Mouse (Mus musculus) MEL (cell line): ENCODE measurements around the gene Pygo2. TPM values are rescaled to one million over a fixed set of nuclear protein-coding genes. Genes with fewer than 3 reads are reported as not detected.
A peak's percentile ranks its signal among the peaks of the same experiment; 100 is the strongest.

Experiments
- DNase-seq: peaks from one replicate; pipeline ENCODE4 v3.0.0; 2011; ENCODE audit warnings: low read depth, low spot score
- H3K27ac ChIP-seq: 2 replicates; pipeline ENCODE4 v1.5.1; 2012; ENCODE audit warnings: low read depth, mild to moderate bottlenecking, control low read depth, low read length, moderate library complexity; ENCODE audit not compliant: control insufficient read depth
- H3K27me3 ChIP-seq, 2 experiments: fragments of 150-350 bp in 1 of 2; sonication (generic) in 1 of 2; 2 replicates each; pipeline ENCODE4 v1.6.1; 2012; ENCODE audit warnings: low read length in 2 of 2, mild to moderate bottlenecking in 2 of 2, improper control_type of control experiment in 1 of 2, moderate library complexity in 1 of 2; ENCODE audit not compliant: insufficient read depth in 2 of 2, control insufficient read depth in 1 of 2
- H3K36me3 ChIP-seq, 2 experiments: 2 replicates each; pipeline ENCODE4 v1.6.1; 2012 to 2014; ENCODE audit warnings: low read length in 2 of 2, improper control_type of control experiment in 1 of 2, inconsistent platforms in 1 of 2, mild to moderate bottlenecking in 1 of 2; ENCODE audit not compliant: insufficient read depth in 2 of 2, control insufficient read depth in 1 of 2
- H3K4me1 ChIP-seq, 2 experiments: fragments of 150-350 bp in 1 of 2; sonication (generic) in 1 of 2; 2 replicates each; pipeline ENCODE4 v1.6.1; 2012; ENCODE audit warnings: low read length in 2 of 2, improper control_type of control experiment in 1 of 2, mild to moderate bottlenecking in 1 of 2; ENCODE audit not compliant: insufficient read depth in 2 of 2, control insufficient read depth in 1 of 2
- H3K4me3 ChIP-seq, 2 experiments: fragments of 150-350 bp in 1 of 2; sonication (generic) in 1 of 2; 2 replicates each; pipeline ENCODE4 v1.5.1; 2012; ENCODE audit warnings: low read depth in 2 of 2, low read length in 2 of 2, mild to moderate bottlenecking in 2 of 2, moderate library complexity in 2 of 2, control low read depth in 1 of 2, improper control_type of control experiment in 1 of 2; ENCODE audit not compliant: control insufficient read depth in 1 of 2, insufficient read depth in 1 of 2
- H3K79me2 ChIP-seq: 2 replicates; pipeline ENCODE4 v1.6.1; 2012; ENCODE audit warnings: mild to moderate bottlenecking, low read length, moderate library complexity; ENCODE audit not compliant: control insufficient read depth, poor library complexity, insufficient read depth
- H3K9ac ChIP-seq: 2 replicates; pipeline ENCODE4 v1.6.1; 2012; ENCODE audit warnings: low read depth, mild to moderate bottlenecking, control low read depth, low read length, moderate library complexity; ENCODE audit not compliant: control insufficient read depth, poor library complexity, severe bottlenecking
- H3K9me3 ChIP-seq: fragments of 150-350 bp; sonication (generic); replicated peaks from 2 replicates; pipeline ENCODE4 v1.6.1; 2012; ENCODE audit warnings: mild to moderate bottlenecking, low read length, improper control_type of control experiment, moderate library complexity; ENCODE audit not compliant: insufficient read depth
- BHLHE40 ChIP-seq: IDR thresholded peaks from 2 replicates; pipeline ENCODE4 v1.6.1; 2012; ENCODE audit warnings: low read depth, mild to moderate bottlenecking, inconsistent platforms, low read length, improper control_type of control experiment, borderline replicate concordance
- CHD1 ChIP-seq: IDR thresholded peaks from 2 replicates; pipeline ENCODE4 v1.6.1; 2012; ENCODE audit warnings: low read depth, mild to moderate bottlenecking, inconsistent platforms, low read length, improper control_type of control experiment
- CHD2 ChIP-seq: IDR thresholded peaks from 2 replicates; pipeline ENCODE4 v1.6.1; 2011; ENCODE audit warnings: low read length, improper control_type of control experiment
- CTCF ChIP-seq, 3 experiments: IDR thresholded peaks in 2 of 3; conservative IDR thresholded peaks in 1 of 3; 2 replicates each; pipeline ENCODE4 v1.5.1; 2011 to 2012; ENCODE audit warnings: low read length in 3 of 3, low read depth in 2 of 3, mild to moderate bottlenecking in 2 of 3, improper control_type of control experiment in 1 of 3, inconsistent platforms in 1 of 3, mixed read lengths in 1 of 3, moderate library complexity in 1 of 3; ENCODE audit not compliant: control insufficient read depth in 1 of 3, insufficient read depth in 1 of 3, poor library complexity in 1 of 3, severe bottlenecking in 1 of 3
- E2F4 ChIP-seq: IDR thresholded peaks from 2 replicates; pipeline ENCODE4 v1.6.1; 2011; ENCODE audit warnings: low read depth, low read length, improper control_type of control experiment, borderline replicate concordance
- ELF1 ChIP-seq: IDR thresholded peaks from 2 replicates; pipeline ENCODE4 v1.6.1; 2014; ENCODE audit warnings: low read depth, mild to moderate bottlenecking, inconsistent platforms, low read length, improper control_type of control experiment, moderate library complexity
- EP300 ChIP-seq, 2 experiments: IDR thresholded peaks; 2 replicates each; pipeline ENCODE4 v1.6.1; 2011; ENCODE audit warnings: improper control_type of control experiment in 2 of 2, low read length in 2 of 2, low read depth in 1 of 2, mild to moderate bottlenecking in 1 of 2
- ETS1 ChIP-seq: IDR thresholded peaks from 2 replicates; pipeline ENCODE4 v1.6.1; 2012; ENCODE audit warnings: low read depth, mild to moderate bottlenecking, inconsistent platforms, low read length, improper control_type of control experiment, moderate library complexity
- GABPA ChIP-seq: IDR thresholded peaks from 2 replicates; pipeline ENCODE4 v1.6.1; 2012; ENCODE audit warnings: low read depth, mild to moderate bottlenecking, inconsistent platforms, low read length, improper control_type of control experiment, moderate library complexity
- GATA1 ChIP-seq: IDR thresholded peaks from 2 replicates; pipeline ENCODE4 v1.6.1; 2011; ENCODE audit warnings: low read depth, low read length, improper control_type of control experiment
- HCFC1 ChIP-seq: IDR thresholded peaks from 2 replicates; pipeline ENCODE4 v1.6.1; 2012; ENCODE audit warnings: low read depth, mild to moderate bottlenecking, inconsistent platforms, low read length, improper control_type of control experiment, moderate library complexity
- JUND ChIP-seq: IDR thresholded peaks from 2 replicates; pipeline ENCODE4 v1.6.1; 2011; ENCODE audit warnings: low read depth, mild to moderate bottlenecking, improper control_type of control experiment, low read length
- KAT2A ChIP-seq: conservative IDR thresholded peaks from 2 replicates; pipeline ENCODE4 v1.6.1; 2012; ENCODE audit warnings: low read depth, low read length, improper control_type of control experiment, inconsistent platforms
- MAFK ChIP-seq: IDR thresholded peaks from 2 replicates; pipeline ENCODE4 v1.6.1; 2011; ENCODE audit warnings: low read depth, mild to moderate bottlenecking, low read length, improper control_type of control experiment, borderline replicate concordance
- MAX ChIP-seq: IDR thresholded peaks from 2 replicates; pipeline ENCODE4 v1.6.1; 2011; ENCODE audit warnings: low read length, improper control_type of control experiment
- MAZ ChIP-seq: IDR thresholded peaks from 2 replicates; pipeline ENCODE4 v1.6.1; 2012; ENCODE audit warnings: low read depth, mild to moderate bottlenecking, inconsistent platforms, low read length, improper control_type of control experiment
- MEF2A ChIP-seq: IDR thresholded peaks from 2 replicates; pipeline ENCODE4 v1.6.1; 2014; ENCODE audit warnings: low read depth, mild to moderate bottlenecking, inconsistent platforms, low read length, improper control_type of control experiment; ENCODE audit not compliant: poor library complexity, insufficient replicate concordance, severe bottlenecking; ENCODE audit errors: extremely low read depth
- MXI1 ChIP-seq: IDR thresholded peaks from 2 replicates; pipeline ENCODE4 v1.6.1; 2011; ENCODE audit warnings: mild to moderate bottlenecking, low read depth, low read length, improper control_type of control experiment
- MYB ChIP-seq: IDR thresholded peaks from 2 replicates; pipeline ENCODE4 v1.6.1; 2011; ENCODE audit warnings: mild to moderate bottlenecking, low read depth, low read length, improper control_type of control experiment
- NELFE ChIP-seq: IDR thresholded peaks from 2 replicates; pipeline ENCODE4 v1.6.1; 2011; ENCODE audit warnings: low read depth, low read length, improper control_type of control experiment
- POLR2A ChIP-seq, 2 experiments: IDR thresholded peaks; 2 replicates each; pipeline ENCODE4 v1.6.1; 2011 to 2012; ENCODE audit warnings: low read length in 2 of 2, mild to moderate bottlenecking in 2 of 2, control low read depth in 1 of 2, improper control_type of control experiment in 1 of 2, low read depth in 1 of 2, moderate library complexity in 1 of 2; ENCODE audit not compliant: control insufficient read depth in 1 of 2, insufficient read depth in 1 of 2, poor library complexity in 1 of 2
- POLR2AphosphoS2 ChIP-seq: IDR thresholded peaks from 2 replicates; pipeline ENCODE4 v1.6.1; 2011; ENCODE audit warnings: low read length, improper control_type of control experiment
- POLR2AphosphoS5 ChIP-seq: IDR thresholded peaks from 2 replicates; pipeline ENCODE4 v1.6.1; 2012; ENCODE audit warnings: low read depth, borderline replicate concordance, mild to moderate bottlenecking, inconsistent platforms, low read length, moderate library complexity, mixed read lengths
- RAD21 ChIP-seq: IDR thresholded peaks from 2 replicates; pipeline ENCODE4 v1.6.1; 2011; ENCODE audit warnings: mild to moderate bottlenecking, low read depth, low read length, improper control_type of control experiment
- RCOR1 ChIP-seq: IDR thresholded peaks from 2 replicates; pipeline ENCODE4 v1.6.1; 2012; ENCODE audit warnings: low read depth, mild to moderate bottlenecking, inconsistent platforms, low read length, improper control_type of control experiment
- SIN3A ChIP-seq: IDR thresholded peaks from 2 replicates; pipeline ENCODE4 v1.6.1; 2012; ENCODE audit warnings: low read length, improper control_type of control experiment, inconsistent platforms
- SMC3 ChIP-seq: IDR thresholded peaks from 2 replicates; pipeline ENCODE4 v1.6.1; 2011; ENCODE audit warnings: low read depth, low read length, improper control_type of control experiment
- TAL1 ChIP-seq: IDR thresholded peaks from 2 replicates; pipeline ENCODE4 v1.6.1; 2012; ENCODE audit warnings: mild to moderate bottlenecking, inconsistent platforms, low read length, moderate library complexity, mixed read lengths
- TBP ChIP-seq: IDR thresholded peaks from 2 replicates; pipeline ENCODE4 v1.8.0; 2011; ENCODE audit warnings: low read depth, low read length, improper control_type of control experiment
- TCF12 ChIP-seq: IDR thresholded peaks from 2 replicates; pipeline ENCODE4 v1.6.1; 2014; ENCODE audit warnings: low read depth, mild to moderate bottlenecking, inconsistent platforms, low read length, improper control_type of control experiment, moderate library complexity
- USF1 ChIP-seq: IDR thresholded peaks from 2 replicates; pipeline ENCODE4 v1.6.1; 2014; ENCODE audit warnings: low read depth, mild to moderate bottlenecking, inconsistent platforms, low read length, improper control_type of control experiment, moderate library complexity
- USF2 ChIP-seq, 2 experiments: IDR thresholded peaks; 2 replicates each; pipeline ENCODE4 v1.6.1; 2011 to 2012; ENCODE audit warnings: improper control_type of control experiment in 2 of 2, low read length in 2 of 2, borderline replicate concordance in 1 of 2, inconsistent platforms in 1 of 2, low read depth in 1 of 2, mild to moderate bottlenecking in 1 of 2; ENCODE audit not compliant: insufficient read depth in 1 of 2
- ZC3H11A ChIP-seq: IDR thresholded peaks from 2 replicates; pipeline ENCODE4 v1.6.1; 2012; ENCODE audit warnings: low read depth, mild to moderate bottlenecking, inconsistent platforms, low read length, improper control_type of control experiment
- ZKSCAN1 ChIP-seq: IDR thresholded peaks from 2 replicates; pipeline ENCODE4 v1.6.1; 2012; ENCODE audit warnings: low read depth, mild to moderate bottlenecking, inconsistent platforms, low read length, improper control_type of control experiment, moderate library complexity
- ZMIZ1 ChIP-seq: IDR thresholded peaks from 2 replicates; pipeline ENCODE4 v1.6.1; 2012; ENCODE audit warnings: low read depth, mild to moderate bottlenecking, inconsistent platforms, low read length, improper control_type of control experiment, moderate library complexity
- ZNF384 ChIP-seq: IDR thresholded peaks from 2 replicates; pipeline ENCODE4 v1.6.1; 2012; ENCODE audit warnings: low read depth, mild to moderate bottlenecking, inconsistent platforms, low read length, improper control_type of control experiment
- polyA plus RNA-seq, 2 experiments: library from polyadenylated mRNA; stranded (reverse) in 1 of 2; unstranded in 1 of 2; fragments of >175 nt in 1 of 2; fragments of >200 nt in 1 of 2; gene quantifications; 2 replicates each; pipeline versions ENCODE4 v1.2.1 to v1.2.4; 2012; ENCODE audit warnings: low replicate concordance in 2 of 2, low read depth in 1 of 2; ENCODE audit not compliant: insufficient read length in 2 of 2, insufficient read depth in 1 of 2, missing spikeins in 1 of 2
- total RNA-seq: library from RNA; depleted of rRNA; stranded (reverse); fragments of 300-350 nt; gene quantifications from 2 replicates; pipeline ENCODE4 v1.2.3, GENCODE M21; 2012

The Pygo2 gene
- total and polyA plus RNA-seq, 3 experiments: 50.3 to 61.1 TPM; not detected in 1

GRCm38 (mm10) chr3:89458372-89458964 is 28.5 kb downstream of the Pygo2 start:
- peaks cover 0 to 10% of the 10 kb centered on the region in 2 experiments; a peak in 2 of 4 replicates for H3K36me3 ChIP-seq
- peaks cover 4% of the 10 kb centered on the region; the same call in 1 of the 2 replicates for H3K79me2 ChIP-seq
- H3K9me3 ChIP-seq: no peaks in the 10 kb centered on the region
- H3K27ac ChIP-seq: peak overlapping the region; percentile 74
- H3K4me3 ChIP-seq: peak overlapping the region; percentile 61 to 95
- peak overlapping the region; percentile 36 for H3K9ac ChIP-seq
- peak; percentile 97 for DNase-seq
- no peaks in the 10 kb centered on the region for H3K27me3 ChIP-seq
- peaks cover 11 to 20% of the 10 kb centered on the region in 2 experiments for H3K4me1 ChIP-seq
- no peak; the same call in 1 of the 2 replicates for TF ChIP-seq E2F4
- TF ChIP-seq ZKSCAN1: no peak
- TF ChIP-seq POLR2A (IDR thresholded peaks at IDR 0.05; ENCODE audit: control insufficient read depth in 1 of 2, insufficient read depth in 1 of 2, low read depth in 1 of 2, low read length in 2 of 2, poor library complexity in 1 of 2): peak in 1 of 2 experiments; percentile 27; a peak in 1 of 4 replicates
- 0 out of 2 replicates have a peak, but pooled peaks have one; percentile 31 for TF ChIP-seq ZNF384
- TF ChIP-seq BHLHE40: no peak; the same call in 1 of the 2 replicates
- no peak for TF ChIP-seq MAFK
- TF ChIP-seq TBP: peak; percentile 86
- no peak for TF ChIP-seq CHD2
- no peak; the same call in 1 of the 2 replicates for TF ChIP-seq CHD1
- TF ChIP-seq GABPA: peak; percentile 83; the same call in 1 of the 2 replicates
- TF ChIP-seq ZC3H11A: no peak
- peak; percentile 66 for TF ChIP-seq GATA1
- TF ChIP-seq MAZ: no peak
- no peak for TF ChIP-seq ELF1
- TF ChIP-seq JUND: no peak
- TF ChIP-seq RCOR1: peak; percentile 3; the same call in 1 of the 2 replicates
- TF ChIP-seq SIN3A: peak; percentile 85
- TF ChIP-seq KAT2A: no peak
- TF ChIP-seq POLR2AphosphoS2: peak; percentile 72; the same call in 1 of the 2 replicates
- TF ChIP-seq EP300 (IDR thresholded peaks at IDR 0.05; ENCODE audit: low read depth in 1 of 2, low read length in 2 of 2): peak in 1 of 2 experiments; percentile 8; a peak in 2 of 4 replicates
- peak; percentile 63; the same call in 1 of the 2 replicates for TF ChIP-seq NELFE
- no peak; the same call in 1 of the 2 replicates for TF ChIP-seq TCF12
- TF ChIP-seq USF2 (IDR thresholded peaks at IDR 0.05; ENCODE audit: borderline replicate concordance in 1 of 2, insufficient read depth in 1 of 2, low read depth in 1 of 2, low read length in 2 of 2): no peak
- TF ChIP-seq ZMIZ1: peak; percentile 67
- TF ChIP-seq HCFC1: no peak
- no peak for TF ChIP-seq SMC3
- no peak for TF ChIP-seq MXI1
- no peak for TF ChIP-seq RAD21
- TF ChIP-seq CTCF (IDR thresholded peaks at IDR 0.05 in 2 of 3, conservative IDR thresholded peaks at IDR 0.05 in 1 of 3; ENCODE audit: control insufficient read depth in 1 of 3, insufficient read depth in 1 of 3, low read depth in 2 of 3, low read length in 3 of 3, poor library complexity in 1 of 3, severe bottlenecking in 1 of 3): no peak
- TF ChIP-seq MYB: no peak
- no peak for TF ChIP-seq POLR2AphosphoS5
- TF ChIP-seq MEF2A: peak; percentile 81; the same call in 1 of the 2 replicates
- no peak for TF ChIP-seq TAL1
- TF ChIP-seq USF1: no peak
- peak; percentile 76 for TF ChIP-seq ETS1
- TF ChIP-seq MAX: 0 out of 2 replicates have a peak, but pooled peaks have one; percentile 15
